Mouse (Mus musculus) kidney, adult 2 months (tissue): Measurements from ENCODE around the gene Trim41. TPM values are rescaled to one million over a fixed set of nuclear protein-coding genes. Genes with fewer than 3 reads are reported as not detected.
A peak's percentile ranks its signal among the peaks of the same experiment; 100 is the strongest.

ENCODE experiments used
- DNase-seq: peaks from one replicate; pipeline ENCODE4 v3.0.0; 2021
- H3K27ac ChIP-seq: fragments of 200-500 bp; 2 replicates; pipeline ENCODE4 v1.5.1; 2012; ENCODE audit warnings: low read depth, low read length, control low read depth, inconsistent platforms; ENCODE audit not compliant: insufficient read depth
- H3K27me3 ChIP-seq: fragments of 200-500 bp; replicated peaks from 2 replicates; pipeline ENCODE4 v1.6.1; 2012; ENCODE audit warnings: mild to moderate bottlenecking, moderate library complexity, low read length, inconsistent platforms; ENCODE audit not compliant: control insufficient read depth, insufficient read depth
- H3K36me3 ChIP-seq: fragments of 200-500 bp; 2 replicates; pipeline ENCODE4 v1.6.1; 2012; ENCODE audit warnings: mild to moderate bottlenecking, moderate library complexity, low read length, inconsistent platforms; ENCODE audit not compliant: control insufficient read depth, insufficient read depth
- H3K4me1 ChIP-seq: fragments of 200-500 bp; 2 replicates; pipeline ENCODE4 v1.6.1; 2011; ENCODE audit warnings: low read length; ENCODE audit not compliant: control insufficient read depth, insufficient read depth
- H3K4me3 ChIP-seq: fragments of 200-500 bp; 2 replicates; pipeline ENCODE4 v1.5.1; 2011; ENCODE audit warnings: mild to moderate bottlenecking, low read depth, low read length, control low read depth; ENCODE audit not compliant: insufficient read depth
- CTCF ChIP-seq: fragments of 200-500 bp; conservative IDR thresholded peaks from 2 replicates; pipeline ENCODE4 v1.5.1; 2011; ENCODE audit warnings: low read depth, mild to moderate bottlenecking, control low read depth, low read length, moderate library complexity, mixed read lengths; ENCODE audit not compliant: insufficient read depth, insufficient read length
- POLR2A ChIP-seq: fragments of 200-500 bp; IDR thresholded peaks from one replicate; pipeline ENCODE4 v1.6.1; 2011; ENCODE audit warnings: low read depth, low read length, control low read depth
- WGBS: fragments of 180-500 bp; shearing (Covaris S2); methylation state at CpG from one replicate; pipeline ENCODE4 v1.1.7; 2018; 5-methylcytosine and 5-hydroxymethylcytosine counted together
- polyA plus RNA-seq: library from polyadenylated mRNA; depleted of rRNA; stranded (reverse); fragments of >200 nt; gene quantifications from 2 replicates; pipeline ENCODE4 v1.2.3, GENCODE M21; 2012

Gene Trim41
- polyA plus RNA-seq, 1 experiment, result 26.3 TPM

GRCm38 (mm10) chr11:48820308-48820674 is 3.1 kb upstream of the Trim41 start:
- peak; percentile 49 for DNase-seq
- no peak overlapping the region for H3K4me3 ChIP-seq
- H3K36me3 ChIP-seq, result no peaks in the 10 kb centered on the region
- no peaks in the 10 kb centered on the region for H3K27me3 ChIP-seq
- peaks cover 10% of the 10 kb centered on the region for H3K4me1 ChIP-seq
- no peak for TF ChIP-seq POLR2A
- no peak for TF ChIP-seq CTCF
- no peak overlapping the region; the same call in 1 of the 2 replicates for H3K27ac ChIP-seq

GRCm38 (mm10) chr11:48819614-48820307 is 2.6 kb upstream of the Trim41 start:
- Histone ChIP-seq H3K36me3 (no peaks in the 10 kb centered on the region), H3K4me1 (peaks cover 10% of the 10 kb centered on the region), H3K4me3 (no peak overlapping the region), H3K27me3 (no peaks in the 10 kb centered on the region), H3K27ac (no peak overlapping the region; the same call in 1 of the 2 replicates)
- no peak for TF ChIP-seq POLR2A
- TF ChIP-seq CTCF, result no peak
- no peak for DNase-seq
- WGBS, result 77% methylated on average over 7 of the region's 7 CpGs

- no peak for TF ChIP-seq POLR2A
- no peak for TF ChIP-seq CTCF
- DNase-seq, result peak; percentile 94
- WGBS, result 2% methylated on average over 16 of the region's 16 CpGs
- peak overlapping the region; percentile 62 for H3K27ac ChIP-seq
- no peaks in the 10 kb centered on the region for H3K27me3 ChIP-seq
- H3K4me3 ChIP-seq, result peak overlapping the region; percentile 24
- no peaks in the 10 kb centered on the region for H3K36me3 ChIP-seq
- peaks cover 14% of the 10 kb centered on the region for H3K4me1 ChIP-seq
Observed at GRCm38 (mm10) chr11:48818346-48818745, 1.2 kb upstream of the Trim41 start.

GRCm38 (mm10) chr11:48817794-48818193 is 641 bp upstream of the Trim41 start:
- Histone ChIP-seq H3K4me3 (peak overlapping the region; percentile 98), H3K27ac (peak overlapping the region; percentile 98), H3K27me3 (no peaks in the 10 kb centered on the region), H3K4me1 (peaks cover 12% of the 10 kb centered on the region), H3K36me3 (no peaks in the 10 kb centered on the region)
- DNase-seq, result no peak
- TF ChIP-seq POLR2A (no peak), CTCF (no peak)
- WGBS, result 3% methylated on average over 9 of the region's 9 CpGs

GRCm38 (mm10) chr11:48816281-48816781 is 822 bp downstream of the Trim41 start:
- no peak for DNase-seq
- peak; percentile 3 for TF ChIP-seq POLR2A
- TF ChIP-seq CTCF, result no peak
- peak overlapping the region; percentile 29; the same call in 1 of the 2 replicates for H3K27ac ChIP-seq
- WGBS, result 2% methylated on average over 22 of the region's 23 CpGs
- H3K27me3 ChIP-seq, result no peaks in the 10 kb centered on the region
- peaks cover 12% of the 10 kb centered on the region for H3K4me1 ChIP-seq
- H3K36me3 ChIP-seq, result 0 out of 2 replicates have a peak, but pooled peaks cover under 1% of the 10 kb centered on the region
- peak overlapping the region; percentile 93 for H3K4me3 ChIP-seq

GRCm38 (mm10) chr11:48815851-48816250 is 1.3 kb downstream of the Trim41 start:
- 39% methylated on average over 16 of the region's 16 CpGs for WGBS
- TF ChIP-seq POLR2A, result no peak
- no peak for TF ChIP-seq CTCF
- no peak overlapping the region for H3K27ac ChIP-seq
- peaks cover 12% of the 10 kb centered on the region for H3K4me1 ChIP-seq
- no peak for DNase-seq
- no peaks in the 10 kb centered on the region for H3K27me3 ChIP-seq
- H3K4me3 ChIP-seq, result peak overlapping the region; percentile 93
- peaks cover 2% of the 10 kb centered on the region; the same call in 1 of the 2 replicates for H3K36me3 ChIP-seq

GRCm38 (mm10) chr11:48813782-48814181 is 3.4 kb downstream of the Trim41 start:
- TF ChIP-seq CTCF, result no peak
- no peak for TF ChIP-seq POLR2A
- H3K4me1 ChIP-seq, result peaks cover 12% of the 10 kb centered on the region
- H3K36me3 ChIP-seq, result peaks cover 4% of the 10 kb centered on the region
- no peak overlapping the region for H3K4me3 ChIP-seq
- no peaks in the 10 kb centered on the region for H3K27me3 ChIP-seq
- DNase-seq, result no peak
- H3K27ac ChIP-seq, result no peak overlapping the region
